Mouse (Mus musculus) heart, adult 2 months (tissue): Measurements from ENCODE around the gene Cad. TPM values are rescaled to one million over a fixed set of nuclear protein-coding genes. Genes with fewer than 3 reads are reported as not detected.

Source experiments
- DNase-seq, 2 experiments: peaks; one replicate each; pipeline ENCODE4 v3.0.0; 2021
- H3K27ac ChIP-seq: fragments of 200-600 bp; 2 replicates; pipeline ENCODE4 v1.8.1; 2022
- H3K27me3 ChIP-seq: fragments of 200-500 bp; 2 replicates; pipeline ENCODE4 v1.6.1; 2012; ENCODE audit warnings: mild to moderate bottlenecking, low read length, inconsistent platforms, mixed read lengths; ENCODE audit not compliant: control insufficient read depth, insufficient read depth
- H3K36me3 ChIP-seq: fragments of 200-500 bp; 2 replicates; pipeline ENCODE4 v1.6.1; 2012; ENCODE audit warnings: low read length, inconsistent platforms; ENCODE audit not compliant: control insufficient read depth, insufficient read depth
- H3K4me1 ChIP-seq: fragments of 200-500 bp; 2 replicates; pipeline ENCODE4 v1.6.1; 2011; ENCODE audit warnings: low read length; ENCODE audit not compliant: control insufficient read depth, insufficient read depth
- H3K4me3 ChIP-seq: fragments of 200-600 bp; 2 replicates; pipeline ENCODE4 v1.8.1; 2022
- H3K79me2 ChIP-seq: fragments of 200-500 bp; replicated peaks from 2 replicates; pipeline ENCODE4 v1.6.1; 2012; ENCODE audit warnings: mild to moderate bottlenecking, inconsistent platforms, low read length, moderate library complexity, mixed read lengths; ENCODE audit not compliant: control insufficient read depth, insufficient read depth
- H3K9ac ChIP-seq: fragments of 200-500 bp; 2 replicates; pipeline ENCODE4 v1.6.1; 2012; ENCODE audit warnings: low read depth, mild to moderate bottlenecking, control low read depth, inconsistent platforms, low read length, mixed read lengths
- CTCF ChIP-seq: fragments of 200-600 bp; IDR thresholded peaks from 2 replicates; pipeline ENCODE4 v1.8.1; 2022; ENCODE audit warnings: antibody characterized with exemption, mild to moderate bottlenecking, moderate library complexity
- EP300 ChIP-seq: fragments of 200-500 bp; IDR thresholded peaks from 2 replicates; pipeline ENCODE4 v1.6.1; 2011; ENCODE audit warnings: low read depth, low read length, control low read depth; ENCODE audit not compliant: insufficient read depth
- POLR2A ChIP-seq: fragments of 200-500 bp; IDR thresholded peaks from 2 replicates; pipeline ENCODE4 v1.6.1; 2011; ENCODE audit warnings: mild to moderate bottlenecking, low read depth, low read length, control low read depth; ENCODE audit not compliant: insufficient read depth
- WGBS: fragments of 180-500 bp; shearing (Covaris S2); methylation state at CpG from one replicate; pipeline ENCODE4 v1.1.7; 2018; 5-methylcytosine and 5-hydroxymethylcytosine counted together
- intact Hi-C: fragments of 180-260 bp; cut with DNase I; formaldehyde crosslinking; loops from one replicate; pipeline ENCODE4 v1.15.1; 2025
- polyA plus RNA-seq: library from polyadenylated mRNA; depleted of rRNA; stranded (reverse); fragments of >200 nt; gene quantifications from 2 replicates; pipeline ENCODE4 v1.2.3, GENCODE M21; 2012
- total RNA-seq, 2 experiments: library from RNA; stranded (reverse); gene quantifications; 2 replicates each; pipeline ENCODE4 v1.2.3; 2021

The Cad gene
- total and polyA plus RNA-seq, 3 experiments: 11.0 to 18.5 (median 14.0) TPM

GRCm38 (mm10) chr5:31086606-31087005 lies 32.0 kb downstream of the Cad start:
- TF ChIP-seq CTCF (no peak), POLR2A (no peak), EP300 (no peak)
- Histone ChIP-seq H3K4me1 (no peaks in the 10 kb centered on the region; the same call in none of the 2 replicates), H3K36me3 (no peaks in the 10 kb centered on the region), H3K9ac (no peak overlapping the region), H3K27me3 (no peaks in the 10 kb centered on the region; the same call in none of the 2 replicates), H3K27ac (no peak overlapping the region), H3K4me3 (no peak overlapping the region), H3K79me2 (no peaks in the 10 kb centered on the region)
- 33% methylated on average over 7 of the region's 7 CpGs for WGBS
- intact Hi-C loops: no loop called here
- DNase-seq: no peak

- 60% methylated on average over 2 of the region's 2 CpGs for WGBS
- H3K4me3 ChIP-seq: no peak overlapping the region
- no peaks in the 10 kb centered on the region; the same call in none of the 2 replicates for H3K4me1 ChIP-seq
- no peaks in the 10 kb centered on the region for H3K36me3 ChIP-seq
- intact Hi-C loops: no loop called here
- H3K9ac ChIP-seq: no peak overlapping the region
- TF ChIP-seq EP300 (no peak), CTCF (no peak), POLR2A (no peak)
- no peaks in the 10 kb centered on the region for H3K79me2 ChIP-seq
- peaks cover 2% of the 10 kb centered on the region for H3K27me3 ChIP-seq
- DNase-seq: no peak
- no peak overlapping the region for H3K27ac ChIP-seq
Observed at GRCm38 (mm10) chr5:31087131-31087530, 32.6 kb downstream of the Cad start.

GRCm38 (mm10) chr5:31092231-31092975 lies 37.8 kb downstream of the Cad start:
- peaks cover 4% of the 10 kb centered on the region for H3K4me1 ChIP-seq
- 10% methylated on average over 53 of the region's 53 CpGs for WGBS
- intact Hi-C loops: no loop called here
- no peak for DNase-seq
- H3K36me3 ChIP-seq: no peaks in the 10 kb centered on the region
- H3K4me3 ChIP-seq: peak overlapping the region; percentile 37; the same call in 1 of the 2 replicates
- TF ChIP-seq EP300: no peak
- TF ChIP-seq CTCF: no peak
- TF ChIP-seq POLR2A: no peak
- H3K27ac ChIP-seq: no peak overlapping the region
- peaks cover 22% of the 10 kb centered on the region for H3K27me3 ChIP-seq
- H3K79me2 ChIP-seq: no peaks in the 10 kb centered on the region
- peak overlapping the region; percentile 25; the same call in 1 of the 2 replicates for H3K9ac ChIP-seq

GRCm38 (mm10) chr5:31093151-31094041 lies 38.8 kb downstream of the Cad start:
- 1% methylated on average over 50 of the region's 54 CpGs for WGBS
- Histone ChIP-seq H3K27ac (no peak overlapping the region), H3K27me3 (peaks cover 22% of the 10 kb centered on the region), H3K79me2 (no peaks in the 10 kb centered on the region), H3K9ac (peak overlapping the region; percentile 25; the same call in 1 of the 2 replicates), H3K4me3 (peak overlapping the region; percentile 37; the same call in 1 of the 2 replicates), H3K36me3 (no peaks in the 10 kb centered on the region), H3K4me1 (peaks cover 4% of the 10 kb centered on the region)
- TF ChIP-seq EP300 (no peak), POLR2A (no peak), CTCF (no peak)
- intact Hi-C loops: no loop called here
- peak; percentile 50 to 64 for DNase-seq

GRCm38 (mm10) chr5:31094100-31094798 lies 39.7 kb downstream of the Cad start:
- H3K4me3 ChIP-seq: peak overlapping the region; percentile 47
- 3% methylated on average over 29 of the region's 29 CpGs for WGBS
- no peak for DNase-seq

More at GRCm38 (mm10) chr5:31094100-31094798, 39.7 kb downstream of the Cad start:
- H3K79me2 ChIP-seq: no peaks in the 10 kb centered on the region
- H3K27me3 ChIP-seq: peaks cover 22% of the 10 kb centered on the region
- H3K9ac ChIP-seq: no peak overlapping the region
- peaks cover 4% of the 10 kb centered on the region for H3K4me1 ChIP-seq
- intact Hi-C loops: no loop called here
- no peak overlapping the region for H3K27ac ChIP-seq
- TF ChIP-seq EP300 (no peak), CTCF (no peak), POLR2A (no peak)
- H3K36me3 ChIP-seq: no peaks in the 10 kb centered on the region
